Mouse (Mus musculus): Measurements from ENCODE around the gene Tor1aip1.

DNA sequence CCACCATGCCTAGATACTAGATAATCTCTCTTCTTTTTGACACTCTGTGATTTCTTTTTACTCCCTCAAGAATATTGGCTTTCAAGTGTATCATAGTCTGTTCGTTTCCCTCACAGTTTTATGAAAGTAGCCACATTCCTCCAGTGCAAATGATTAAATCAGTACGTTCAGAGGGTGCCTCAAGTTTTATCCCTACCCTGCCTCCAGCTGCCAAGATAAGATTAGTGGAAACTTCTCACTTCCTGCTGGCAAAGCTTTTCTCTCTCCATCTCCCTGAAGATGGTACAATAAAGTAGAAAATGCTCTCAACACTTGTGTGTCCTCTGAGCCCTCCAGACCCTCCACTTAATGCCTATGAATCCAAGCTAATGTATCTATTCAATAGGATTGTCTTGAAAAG, 61.3 kb downstream of the Tor1aip1 start:
- TF ChIP-seq POLR2A (IDR thresholded peaks at IDR 0.05; ENCODE audit: control insufficient read depth, low read depth, low read length) (no peak), CTCF (IDR thresholded peaks at IDR 0.05; ENCODE audit: control insufficient read depth, insufficient read depth, insufficient replicate concordance, low read depth, low read length) (no peak)
